Mouse (Mus musculus) CD8-positive naive resting alpha-beta T cell, adult 2 months (primary cell): ENCODE data around the gene Ifnlr1.
"Not testable (repeated sequence)": the region's sequence is repeated elsewhere in the genome, so short reads cannot be mapped to it uniquely, and the experiment has no call there.

Experiments
- DNase-seq, 2 experiments: peaks; one replicate each; pipeline ENCODE4 v3.0.0; 2022; ENCODE audit warnings: low read depth in 2 of 2, low spot score in 2 of 2

Gene Ifnlr1

GRCm38 (mm10) chr4:135684731-135685130 is 1.4 kb upstream of the Ifnlr1 start:
- no peak for DNase-seq

- no peak for DNase-seq
These were observed 474 bp downstream of the Ifnlr1 start for GRCm38 (mm10) chr4:135686568-135686953.

GRCm38 (mm10) chr4:135689797-135690196 is 3.7 kb downstream of the Ifnlr1 start:
- no peak for DNase-seq

GRCm38 (mm10) chr4:135690241-135690640 is 4.2 kb downstream of the Ifnlr1 start:
- no peak for DNase-seq

GRCm38 (mm10) chr4:135692916-135693315 is 6.8 kb downstream of the Ifnlr1 start:
- no peak for DNase-seq

- DNase-seq: no peak
These were observed 12.4 kb downstream of the Ifnlr1 start for GRCm38 (mm10) chr4:135698498-135698897.

- DNase-seq: no peak
These were observed 17.4 kb downstream of the Ifnlr1 start for GRCm38 (mm10) chr4:135703497-135703896.

GRCm38 (mm10) chr4:135704016-135704415 is 17.9 kb downstream of the Ifnlr1 start:
- no peak for DNase-seq

- DNase-seq: no peak
These were observed 20.0 kb downstream of the Ifnlr1 start for GRCm38 (mm10) chr4:135706045-135706444.

GRCm38 (mm10) chr4:135709072-135709564 is 23.0 kb downstream of the Ifnlr1 start:
- DNase-seq: peak; percentile 60 to 82

- DNase-seq: no peak
These were observed 23.5 kb downstream of the Ifnlr1 start for GRCm38 (mm10) chr4:135709621-135710020.

- no peak for DNase-seq
These were observed 24.3 kb downstream of the Ifnlr1 start for GRCm38 (mm10) chr4:135710392-135710791.

GRCm38 (mm10) chr4:135714776-135715175 is 28.7 kb downstream of the Ifnlr1 start:
- DNase-seq: no peak

GRCm38 (mm10) chr4:135716438-135716837 is 30.4 kb downstream of the Ifnlr1 start:
- not testable (repeated sequence) for DNase-seq

- no peak for DNase-seq
These were observed 36.6 kb downstream of the Ifnlr1 start for GRCm38 (mm10) chr4:135722540-135723290.

GRCm38 (mm10) chr4:135726416-135726815 is 40.3 kb downstream of the Ifnlr1 start:
- no peak for DNase-seq

GRCm38 (mm10) chr4:135727817-135728216 is 41.7 kb downstream of the Ifnlr1 start, which contains the start of gene Il22ra1:
Il22ra1 (plus strand) TSS chr4:135728172.
- no peak for DNase-seq

- no peak for DNase-seq
These were observed 44.1 kb downstream of the Ifnlr1 start for GRCm38 (mm10) chr4:135730204-135730603.

GRCm38 (mm10) chr4:135730951-135731350 is 44.9 kb downstream of the Ifnlr1 start:
- no peak for DNase-seq

- DNase-seq: no peak
These were observed 47.8 kb downstream of the Ifnlr1 start for GRCm38 (mm10) chr4:135733901-135734300.

GRCm38 (mm10) chr4:135736903-135737302 is 50.8 kb downstream of the Ifnlr1 start:
- no peak for DNase-seq

GRCm38 (mm10) chr4:135738237-135738636 is 52.1 kb downstream of the Ifnlr1 start:
- DNase-seq: no peak

- DNase-seq: no peak
These were observed 53.1 kb downstream of the Ifnlr1 start for GRCm38 (mm10) chr4:135739148-135739547.
